Mouse (Mus musculus): ENCODE measurements around the gene Prss30. TPM values are rescaled to one million over a fixed set of nuclear protein-coding genes. Genes with fewer than 3 reads are reported as not detected.

Prss30 gene
- polyA plus RNA-seq, 1 experiment from 2014 or later = not detected

GRCm38 (mm10) chr17:23971315-23971714, 9.1 kb downstream of the Prss30 start:
- ATAC-seq (ENCODE audit: insufficient number of reproducible peaks, insufficient read depth, low FRiP score, low read depth) = no peak
- Histone ChIP-seq H3K4me2 (replicated peaks; ENCODE audit: low read depth, low read length) (no peak overlapping the region), H3K4me3 (ENCODE audit: low read depth, low read length) (no peak overlapping the region)

GRCm38 (mm10) chr17:23969231-23969630, 11.1 kb downstream of the Prss30 start:
- H3K9me3 ChIP-seq (ENCODE audit: control insufficient read depth, low read depth, low read length) = no peaks in the 10 kb centered on the region
- no peaks in the 10 kb centered on the region for H3K4me1 ChIP-seq (ENCODE audit: control insufficient read depth, insufficient read depth, low read length)
- H3K9ac ChIP-seq (replicated peaks; ENCODE audit: low read depth, low read length) = no peak overlapping the region
- ATAC-seq (ENCODE audit: insufficient number of reproducible peaks, insufficient read depth, low FRiP score, low read depth) = no peak
- H3K27ac ChIP-seq (ENCODE audit: low read length) = no peak overlapping the region
- WGBS = 6% methylated on average over 1 of the region's 1 CpGs
- no peak overlapping the region for H3K4me2 ChIP-seq (replicated peaks; ENCODE audit: low read depth, low read length)
- H3K4me3 ChIP-seq (ENCODE audit: low read depth, low read length) = no peak overlapping the region
- no peaks in the 10 kb centered on the region for H3K36me3 ChIP-seq (ENCODE audit: control insufficient read depth, insufficient read depth, low read length)
- H3K27me3 ChIP-seq (ENCODE audit: control insufficient read depth, insufficient read depth, low read length) = no peaks in the 10 kb centered on the region

More at GRCm38 (mm10) chr17:23971315-23971714, 9.1 kb downstream of the Prss30 start:
- no peaks in the 10 kb centered on the region for H3K9me3 ChIP-seq (ENCODE audit: control insufficient read depth, low read depth, low read length)
- H3K36me3 ChIP-seq (ENCODE audit: control insufficient read depth, insufficient read depth, low read length) = no peaks in the 10 kb centered on the region
- no peak overlapping the region for H3K27ac ChIP-seq (ENCODE audit: low read length)
- no peaks in the 10 kb centered on the region for H3K4me1 ChIP-seq (ENCODE audit: control insufficient read depth, insufficient read depth, low read length)
- H3K27me3 ChIP-seq (ENCODE audit: control insufficient read depth, insufficient read depth, low read length) = no peaks in the 10 kb centered on the region
- 81% methylated on average over 9 of the region's 9 CpGs for WGBS
- no peak overlapping the region for H3K9ac ChIP-seq (replicated peaks; ENCODE audit: low read depth, low read length)

DNA sequence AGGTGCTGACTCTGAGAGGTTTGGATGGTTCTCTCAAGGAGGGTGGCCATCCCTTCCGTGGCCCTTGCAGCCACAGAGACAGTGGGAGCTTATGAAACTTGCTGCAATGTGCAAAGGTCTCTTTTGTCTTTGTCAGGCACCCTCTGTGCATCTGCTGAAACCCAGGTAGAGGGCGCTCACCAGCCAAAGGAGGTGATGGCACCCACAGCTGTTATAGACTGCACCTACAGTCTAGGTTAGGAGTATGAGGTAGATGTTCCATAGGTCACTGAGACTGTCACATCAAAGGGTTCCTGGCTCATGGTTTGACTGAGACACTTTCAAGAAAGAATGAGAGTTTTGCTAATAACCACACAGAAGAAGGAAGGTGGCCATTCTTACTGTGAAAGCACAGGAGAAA, 11.6 kb downstream of the Prss30 start:
- Histone ChIP-seq H3K4me2 (replicated peaks; ENCODE audit: low read depth, low read length) (no peak overlapping the region), H3K27me3 (ENCODE audit: control insufficient read depth, insufficient read depth, low read length) (no peaks in the 10 kb centered on the region), H3K4me3 (ENCODE audit: low read depth, low read length) (no peak overlapping the region), H3K36me3 (ENCODE audit: control insufficient read depth, insufficient read depth, low read length) (no peaks in the 10 kb centered on the region), H3K9ac (replicated peaks; ENCODE audit: low read depth, low read length) (no peak overlapping the region), H3K27ac (ENCODE audit: low read length) (no peak overlapping the region), H3K4me1 (ENCODE audit: control insufficient read depth, insufficient read depth, low read length) (no peaks in the 10 kb centered on the region), H3K9me3 (ENCODE audit: control insufficient read depth, low read depth, low read length) (no peaks in the 10 kb centered on the region)
- WGBS = 56% methylated on average over 2 of the region's 2 CpGs
- ATAC-seq (ENCODE audit: insufficient number of reproducible peaks, insufficient read depth, low FRiP score, low read depth) = no peak

DNA sequence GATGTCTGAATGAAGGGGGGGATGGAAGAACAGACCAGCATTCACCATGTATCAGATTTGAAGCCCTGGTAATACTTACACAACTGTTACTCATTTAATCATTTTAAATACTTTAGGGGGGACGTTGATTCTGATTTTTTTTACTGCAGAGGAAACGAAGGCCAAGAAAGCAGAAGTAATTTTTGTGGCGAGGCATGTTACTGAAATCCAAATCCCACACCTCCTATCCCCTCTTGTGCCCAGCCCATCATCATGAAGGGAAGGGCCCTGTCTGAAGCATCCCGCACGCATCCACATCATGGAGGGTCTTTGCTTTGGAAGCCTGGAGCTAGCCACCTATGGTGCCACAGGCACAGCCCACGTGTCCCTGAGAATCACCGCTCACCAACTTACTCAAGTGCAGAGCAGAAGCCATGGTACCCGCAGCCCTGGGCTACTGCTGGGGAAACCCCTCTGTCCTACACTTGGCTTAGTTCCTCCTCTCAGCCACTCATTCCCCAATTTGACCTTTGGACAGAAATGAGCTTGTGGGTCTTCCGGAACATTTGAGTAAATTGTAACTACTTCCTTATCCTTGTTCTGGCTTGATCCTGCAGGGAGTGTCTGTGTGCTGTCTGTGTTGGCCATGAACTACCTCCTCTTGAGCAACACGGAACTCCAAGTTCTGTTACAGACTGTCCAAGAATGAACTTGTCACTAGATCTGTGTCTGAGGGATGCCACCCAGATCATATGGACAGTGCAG, 13.5 kb downstream of the Prss30 start:
- H3K4me1 ChIP-seq (ENCODE audit: control insufficient read depth, insufficient read depth, low read length) = no peaks in the 10 kb centered on the region
- H3K4me2 ChIP-seq (replicated peaks; ENCODE audit: low read depth, low read length) = no peak overlapping the region
- no peaks in the 10 kb centered on the region for H3K36me3 ChIP-seq (ENCODE audit: control insufficient read depth, insufficient read depth, low read length)
- H3K9me3 ChIP-seq (ENCODE audit: control insufficient read depth, low read depth, low read length) = no peaks in the 10 kb centered on the region
- ATAC-seq (ENCODE audit: insufficient number of reproducible peaks, insufficient read depth, low FRiP score, low read depth) = 0 out of 2 replicates have a peak, but pooled peaks have one; percentile 10
- WGBS = 83% methylated on average over 10 of the region's 10 CpGs
- H3K4me3 ChIP-seq (ENCODE audit: low read depth, low read length) = no peak overlapping the region
- H3K27me3 ChIP-seq (ENCODE audit: control insufficient read depth, insufficient read depth, low read length) = no peaks in the 10 kb centered on the region
- H3K9ac ChIP-seq (replicated peaks; ENCODE audit: low read depth, low read length) = no peak overlapping the region
- no peak overlapping the region for H3K27ac ChIP-seq (ENCODE audit: low read length)

DNA sequence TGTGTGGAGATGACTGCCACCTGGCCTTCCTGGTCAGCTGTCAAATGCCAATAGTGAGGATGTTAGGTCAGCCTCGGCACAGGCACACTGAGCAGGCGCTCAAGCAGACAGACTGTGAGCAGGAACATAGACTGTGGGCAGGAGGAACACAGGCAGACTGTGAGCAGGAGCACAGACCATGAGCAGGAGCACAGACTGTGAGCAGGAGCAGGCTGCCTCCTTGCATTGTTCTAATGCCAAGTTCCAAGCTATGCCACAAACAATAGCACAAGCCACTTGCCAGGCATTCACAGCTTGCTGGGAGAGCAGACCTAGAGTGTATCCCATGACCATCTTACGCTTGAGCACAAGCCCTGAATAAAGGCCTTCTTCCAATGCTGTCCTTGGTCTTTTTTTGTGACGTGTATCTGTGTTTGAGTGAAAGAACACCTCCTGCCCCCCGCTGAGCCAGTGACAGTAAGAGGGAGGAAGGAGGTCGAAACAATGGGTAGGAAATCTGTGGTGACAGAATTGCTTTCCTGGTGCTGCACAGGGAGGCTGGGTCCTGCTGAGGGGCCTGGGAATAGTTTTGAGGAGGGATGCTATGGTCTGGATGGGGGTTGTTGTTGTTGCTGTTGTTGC, 14.5 kb downstream of the Prss30 start:
- Histone ChIP-seq H3K27me3 (ENCODE audit: control insufficient read depth, insufficient read depth, low read length) (no peaks in the 10 kb centered on the region), H3K4me3 (ENCODE audit: low read depth, low read length) (no peak overlapping the region), H3K27ac (ENCODE audit: low read length) (no peak overlapping the region), H3K4me1 (ENCODE audit: control insufficient read depth, insufficient read depth, low read length) (no peaks in the 10 kb centered on the region), H3K36me3 (ENCODE audit: control insufficient read depth, insufficient read depth, low read length) (no peaks in the 10 kb centered on the region), H3K4me2 (replicated peaks; ENCODE audit: low read depth, low read length) (no peak overlapping the region), H3K9me3 (ENCODE audit: control insufficient read depth, low read depth, low read length) (no peaks in the 10 kb centered on the region), H3K9ac (replicated peaks; ENCODE audit: low read depth, low read length) (no peak overlapping the region)
- no peak for ATAC-seq (ENCODE audit: insufficient number of reproducible peaks, insufficient read depth, low FRiP score, low read depth)
- WGBS = 46% methylated on average over 6 of the region's 6 CpGs

- Histone ChIP-seq H3K27me3 (ENCODE audit: control insufficient read depth, insufficient read depth, low read length) (no peaks in the 10 kb centered on the region), H3K4me2 (replicated peaks; ENCODE audit: low read depth, low read length) (no peak overlapping the region), H3K9ac (replicated peaks; ENCODE audit: low read depth, low read length) (no peak overlapping the region), H3K4me3 (ENCODE audit: low read depth, low read length) (no peak overlapping the region), H3K9me3 (ENCODE audit: control insufficient read depth, low read depth, low read length) (no peaks in the 10 kb centered on the region), H3K27ac (ENCODE audit: low read length) (no peak overlapping the region), H3K4me1 (ENCODE audit: control insufficient read depth, insufficient read depth, low read length) (0 out of 2 replicates have a peak, but pooled peaks cover 4% of the 10 kb centered on the region), H3K36me3 (ENCODE audit: control insufficient read depth, insufficient read depth, low read length) (no peaks in the 10 kb centered on the region)
- 72% methylated on average over 4 of the region's 4 CpGs for WGBS
- ATAC-seq (ENCODE audit: insufficient number of reproducible peaks, insufficient read depth, low FRiP score, low read depth) = no peak
These were observed 18.7 kb downstream of the Prss30 start for GRCm38 (mm10) chr17:23961573-23962122.

DNA sequence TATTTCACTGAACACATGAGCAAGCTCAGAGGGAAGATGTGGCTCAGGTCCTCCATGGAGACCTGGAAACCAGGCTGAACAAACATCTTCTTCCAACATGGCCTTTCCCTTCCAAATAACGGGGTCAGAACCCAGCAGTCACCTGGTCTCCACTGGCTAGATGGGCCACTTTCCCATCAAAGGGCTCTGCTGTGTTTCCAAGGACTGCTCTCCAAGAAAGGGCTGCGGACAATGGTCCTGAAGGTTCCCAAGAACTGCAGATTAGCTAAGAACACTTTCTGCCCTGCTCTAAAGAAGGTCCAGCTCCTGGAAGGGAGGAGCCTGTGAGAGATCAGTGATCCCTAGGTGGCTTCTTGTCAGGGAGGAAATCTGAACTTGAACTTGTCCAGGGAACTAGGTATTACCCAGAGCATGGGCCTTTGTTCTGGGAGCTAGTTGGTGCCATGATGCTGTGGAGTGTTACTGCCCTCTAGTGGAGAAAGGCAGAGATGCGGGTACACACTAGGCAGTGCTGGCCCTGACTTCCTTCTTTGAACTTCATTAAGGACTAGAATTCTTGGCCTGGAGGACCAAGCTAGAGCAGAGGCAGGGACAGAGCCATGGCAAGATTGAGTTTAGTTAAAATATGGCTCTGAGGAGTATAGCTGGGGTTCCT, 20.2 kb downstream of the Prss30 start:
- peak; percentile 86 for ATAC-seq (ENCODE audit: insufficient number of reproducible peaks, insufficient read depth, low FRiP score, low read depth)

GRCm38 (mm10) chr17:23955174-23955573, 25.2 kb downstream of the Prss30 start, which contains the start of gene Sbpl:
Sbpl (minus strand) TSS chr17:23955274.
- Histone ChIP-seq H3K4me1 (ENCODE audit: control insufficient read depth, insufficient read depth, low read length) (0 out of 2 replicates have a peak, but pooled peaks cover 4% of the 10 kb centered on the region), H3K36me3 (ENCODE audit: control insufficient read depth, insufficient read depth, low read length) (no peaks in the 10 kb centered on the region), H3K9me3 (ENCODE audit: control insufficient read depth, low read depth, low read length) (no peaks in the 10 kb centered on the region), H3K9ac (replicated peaks; ENCODE audit: low read depth, low read length) (no peak within 1 kb of the TSS), H3K27me3 (ENCODE audit: control insufficient read depth, insufficient read depth, low read length) (no peaks in the 10 kb centered on the region), H3K27ac (ENCODE audit: low read length) (no peak within 1 kb of the TSS), H3K4me3 (ENCODE audit: low read depth, low read length) (no peak within 1 kb of the TSS), H3K4me2 (replicated peaks; ENCODE audit: low read depth, low read length) (no peak within 1 kb of the TSS)
- no peak for ATAC-seq (ENCODE audit: insufficient number of reproducible peaks, insufficient read depth, low FRiP score, low read depth)
- WGBS = 81% methylated on average over 5 of the region's 5 CpGs

More for the DNA sequence above, 20.2 kb downstream of the Prss30 start:
- no peaks in the 10 kb centered on the region for H3K27me3 ChIP-seq (ENCODE audit: control insufficient read depth, insufficient read depth, low read length)
- 38% methylated on average over 3 of the region's 3 CpGs for WGBS
- no peak overlapping the region for H3K9ac ChIP-seq (replicated peaks; ENCODE audit: low read depth, low read length)
- no peaks in the 10 kb centered on the region for H3K9me3 ChIP-seq (ENCODE audit: control insufficient read depth, low read depth, low read length)
- H3K36me3 ChIP-seq (ENCODE audit: control insufficient read depth, insufficient read depth, low read length) = no peaks in the 10 kb centered on the region
- no peak overlapping the region for H3K4me2 ChIP-seq (replicated peaks; ENCODE audit: low read depth, low read length)
- no peak overlapping the region for H3K4me3 ChIP-seq (ENCODE audit: low read depth, low read length)
- H3K27ac ChIP-seq (ENCODE audit: low read length) = no peak overlapping the region
- 0 out of 2 replicates have a peak, but pooled peaks cover 4% of the 10 kb centered on the region for H3K4me1 ChIP-seq (ENCODE audit: control insufficient read depth, insufficient read depth, low read length)
